Mouse (Mus musculus) limb, embryonic 10.5 days (tissue): ENCODE measurements around the gene Mob3c. TPM values are rescaled to one million over a fixed set of nuclear protein-coding genes. Genes with fewer than 3 reads are reported as not detected.

ENCODE experiments used
- DNase-seq: peaks from one replicate; pipeline ENCODE4 v3.0.0-alpha.2; 2017; ENCODE audit warnings: low spot score
- H3K27ac ChIP-seq: fragments of 300-500 bp; sonication (generic); 2 replicates; pipeline ENCODE4 v1.5.1; 2016; ENCODE audit warnings: mild to moderate bottlenecking
- H3K27me3 ChIP-seq: fragments of 300-500 bp; sonication (generic); 2 replicates; pipeline ENCODE4 v1.6.1; 2016; ENCODE audit warnings: low read depth, mild to moderate bottlenecking; ENCODE audit not compliant: poor library complexity, severe bottlenecking
- H3K36me3 ChIP-seq: fragments of 300-500 bp; sonication (generic); 2 replicates; pipeline ENCODE4 v1.6.1; 2016; ENCODE audit warnings: mild to moderate bottlenecking, moderate library complexity
- H3K4me1 ChIP-seq: fragments of 300-500 bp; sonication (generic); 2 replicates; pipeline ENCODE4 v1.6.1; 2016
- H3K4me3 ChIP-seq: fragments of 300-500 bp; sonication (generic); 2 replicates; pipeline ENCODE4 v1.5.1; 2016; ENCODE audit warnings: mild to moderate bottlenecking, moderate library complexity
- H3K9me3 ChIP-seq: fragments of 300-500 bp; sonication (generic); replicated peaks from 2 replicates; pipeline ENCODE4 v1.6.1; 2016; ENCODE audit warnings: mild to moderate bottlenecking
- WGBS: fragments of 180-500 bp; shearing (Covaris S2); methylation state at CpG from one replicate; pipeline ENCODE4 v1.1.7; 2016; 5-methylcytosine and 5-hydroxymethylcytosine counted together
- polyA plus RNA-seq: library from polyadenylated mRNA; unstranded; fragments of >200 nt; fragmentation: Nextera tagmentation; extraction: Ambion mirVana; gene quantifications from 2 replicates; pipeline ENCODE4 v1.2.1, GENCODE M21; 2016

The Mob3c gene
- polyA plus RNA-seq = 4.4 and 6.5 TPM in 2 replicates

DNA sequence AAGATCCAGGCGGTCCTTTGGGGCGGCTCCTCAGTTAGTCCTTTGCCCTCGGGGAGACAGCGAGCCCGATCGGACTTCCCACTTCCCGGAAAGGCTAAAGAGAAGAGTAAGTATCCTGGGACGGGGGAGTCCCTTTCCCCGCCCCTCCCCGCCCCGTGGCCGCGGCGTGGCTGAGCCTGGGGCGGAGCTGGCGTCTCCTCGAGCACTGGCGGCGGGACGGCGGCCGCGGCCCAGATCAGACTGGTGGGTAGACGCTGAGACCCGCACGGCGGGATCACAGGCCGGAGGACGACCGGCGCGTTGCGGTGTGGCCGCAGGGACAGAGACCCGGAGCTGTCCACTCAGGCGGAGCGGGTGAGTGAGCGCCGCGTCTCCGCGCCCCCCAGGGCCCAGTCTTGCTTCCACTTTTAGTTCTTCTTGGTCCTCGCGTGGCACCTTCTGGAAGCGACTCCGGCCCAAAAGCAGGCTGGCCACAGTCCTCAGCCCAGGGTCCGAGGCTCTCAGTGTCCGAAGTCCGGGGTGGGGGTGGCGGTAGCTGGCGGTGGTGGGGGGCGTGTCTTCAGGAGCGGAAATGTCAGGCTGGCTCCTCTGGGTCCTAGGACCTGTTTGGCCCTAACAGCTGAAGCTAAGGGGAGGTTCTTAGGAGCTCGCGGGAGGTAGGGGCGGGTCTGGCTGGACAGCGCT, at the start of gene Mob3c:
Gene Mob3c, plus strand, starts transcription at position 205 of the 684 bp plus-strand sequence.
- Histone ChIP-seq H3K27me3 (peaks cover 24% of the 10 kb centered on the region), H3K27ac (peak within 1 kb of the TSS; percentile 86)

DNA sequence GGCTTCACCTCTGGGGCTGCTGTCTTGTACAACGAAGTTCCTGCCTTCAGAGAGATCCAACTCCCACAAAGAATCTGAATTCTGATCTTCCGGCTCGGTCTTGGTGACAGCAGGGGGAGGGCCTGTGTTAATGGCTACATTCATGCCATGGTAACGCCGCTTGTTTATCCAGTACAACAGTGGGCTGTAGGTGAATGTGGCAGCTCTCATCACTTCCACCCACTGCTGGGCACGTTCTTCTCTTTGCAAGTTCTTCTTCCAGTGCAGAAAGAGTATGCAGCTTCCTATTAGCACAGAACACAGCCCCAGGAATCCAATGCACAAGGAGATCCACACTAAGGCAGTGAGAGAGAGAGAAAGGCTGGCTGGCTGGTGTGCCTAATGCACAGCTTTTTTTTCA, 47.6 kb upstream of the Mob3c start:
- Histone ChIP-seq H3K27me3 (peaks cover 6% of the 10 kb centered on the region; the same call in 1 of the 2 replicates), H3K36me3 (peaks cover 20% of the 10 kb centered on the region), H3K27ac (no peak overlapping the region), H3K4me1 (peaks cover 8% of the 10 kb centered on the region), H3K9me3 (no peaks in the 10 kb centered on the region), H3K4me3 (no peak overlapping the region)
- 58% methylated on average over 6 of the region's 6 CpGs for WGBS
- DNase-seq = no peak

More for the DNA sequence above, at the start of gene Mob3c:
- H3K36me3 ChIP-seq = peaks cover 10% of the 10 kb centered on the region
- peaks cover 23% of the 10 kb centered on the region for H3K4me1 ChIP-seq
- no peaks in the 10 kb centered on the region for H3K9me3 ChIP-seq
- H3K4me3 ChIP-seq = peak within 1 kb of the TSS; percentile 83
- WGBS = under 1% methylated on average over 55 of the region's 57 CpGs
- peak; percentile 83 for DNase-seq

DNA sequence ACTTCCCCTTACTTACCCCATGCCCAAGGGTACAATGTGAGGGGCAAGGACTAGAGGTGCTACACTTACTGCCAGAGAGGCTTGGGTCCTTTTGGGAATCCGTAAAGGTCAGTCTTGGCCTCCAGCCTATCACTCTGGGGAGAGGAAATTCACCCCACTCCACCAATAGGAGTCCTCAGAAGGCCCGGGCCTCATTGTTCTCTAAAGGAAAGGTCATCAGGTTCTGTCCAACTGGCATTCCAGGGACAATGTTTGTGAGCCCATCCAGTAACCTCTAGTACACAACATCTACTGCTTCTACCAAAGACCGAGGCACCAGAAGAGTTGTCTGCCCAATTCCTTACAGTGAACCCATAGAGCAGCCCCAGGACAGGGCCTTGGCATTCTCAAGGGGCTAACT, 47.0 kb upstream of the Mob3c start, which contains the start of gene Tex38:
Gene Tex38, minus strand, starts transcription at position 101 of the 400 bp plus-strand sequence.
- Histone ChIP-seq H3K4me1 (peaks cover 15% of the 10 kb centered on the region), H3K27ac (no peak within 1 kb of the TSS), H3K4me3 (no peak within 1 kb of the TSS), H3K36me3 (peaks cover 18% of the 10 kb centered on the region), H3K9me3 (no peaks in the 10 kb centered on the region), H3K27me3 (peaks cover 6% of the 10 kb centered on the region; the same call in 1 of the 2 replicates)
- 84% methylated on average over 3 of the region's 3 CpGs for whole genome bisulfite sequencing
- no peak for DNase-seq

DNA sequence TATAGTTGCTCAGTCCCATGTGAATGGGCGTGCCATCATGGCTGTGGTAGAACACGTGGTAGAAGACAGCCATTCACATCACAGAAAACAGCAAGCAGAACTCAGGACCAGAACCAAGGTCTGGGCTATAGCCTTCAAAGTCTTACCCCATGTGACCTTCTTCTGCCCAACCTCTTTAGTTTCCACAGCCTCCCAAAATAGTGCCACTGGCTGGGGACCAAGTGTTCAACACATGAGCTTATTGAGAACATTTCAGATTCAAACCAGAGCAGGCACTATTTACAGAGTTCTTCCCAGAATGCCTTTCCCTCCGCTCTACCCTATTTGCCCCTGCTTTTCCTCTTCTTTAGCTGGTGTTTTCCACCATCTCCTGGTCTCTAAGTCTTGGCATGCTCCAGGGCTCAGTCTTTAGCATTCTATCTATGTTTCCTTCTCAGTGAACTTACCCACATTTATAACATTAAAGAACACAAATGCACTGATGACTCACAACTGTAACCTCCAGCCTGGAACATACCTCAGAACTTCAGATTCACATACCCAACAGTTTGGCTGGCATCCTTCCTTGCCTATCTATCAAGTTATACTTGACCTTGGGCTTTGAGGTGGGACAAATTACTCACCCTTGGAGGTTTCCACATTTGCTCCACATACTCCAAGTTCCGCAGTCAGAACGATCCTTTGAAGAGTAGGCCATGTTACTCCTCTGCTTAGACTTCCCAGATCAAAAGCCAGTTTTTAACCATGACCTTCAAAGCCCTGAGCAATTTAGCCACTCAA, 45.7 kb upstream of the Mob3c start:
- H3K27ac ChIP-seq = no peak overlapping the region
- WGBS = 89% methylated on average over 5 of the region's 5 CpGs
- H3K9me3 ChIP-seq = no peaks in the 10 kb centered on the region
- H3K4me3 ChIP-seq = no peak overlapping the region
- no peak for DNase-seq
- peaks cover 15% of the 10 kb centered on the region for H3K4me1 ChIP-seq
- H3K36me3 ChIP-seq = peaks cover 9% of the 10 kb centered on the region
- peaks cover 6% of the 10 kb centered on the region; the same call in 1 of the 2 replicates for H3K27me3 ChIP-seq

DNA sequence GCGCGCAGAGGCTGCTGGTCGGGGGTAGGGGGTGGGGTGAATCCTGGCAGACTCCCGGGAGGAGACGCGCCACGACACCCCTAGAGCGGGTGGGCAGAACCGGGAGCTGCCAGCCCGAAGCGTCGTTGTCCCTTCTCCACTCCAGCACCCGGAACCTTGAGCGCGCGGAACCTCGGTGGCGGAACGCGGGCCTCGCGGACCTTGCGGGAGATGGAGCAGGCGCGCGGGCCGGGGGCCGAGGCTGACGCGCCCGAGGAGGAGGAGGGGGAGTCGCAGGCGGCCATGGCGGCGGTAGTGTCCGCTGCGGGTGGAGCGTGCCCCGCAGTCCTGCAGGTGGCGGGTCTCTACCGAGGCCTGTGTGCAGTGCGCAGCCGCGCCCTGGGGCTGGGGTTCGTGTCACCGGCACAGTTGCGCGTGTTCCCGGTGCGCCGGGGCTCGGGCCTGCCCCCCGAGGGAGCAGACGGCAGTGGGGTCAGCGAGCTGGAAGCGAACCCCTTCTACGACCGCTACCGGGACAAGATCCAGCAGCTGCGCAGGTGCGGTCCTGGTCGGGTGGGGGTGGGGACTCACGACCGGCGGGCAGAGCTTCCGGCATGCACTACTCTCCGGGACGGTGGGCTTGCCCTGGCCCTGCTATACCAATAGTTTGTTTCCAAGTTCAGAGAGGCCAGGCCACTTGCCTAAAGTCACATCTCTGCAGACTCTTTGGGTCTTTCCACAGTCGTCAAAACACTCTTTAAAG, 43.0 kb upstream of the Mob3c start, which contains the start of gene Atpaf1:
Gene Atpaf1, plus strand, starts transcription at position 44 of the 742 bp plus-strand sequence.
- H3K4me1 ChIP-seq = peaks cover 15% of the 10 kb centered on the region
- peaks cover 23% of the 10 kb centered on the region for H3K36me3 ChIP-seq
- peak within 1 kb of the TSS; percentile 93 for H3K27ac ChIP-seq
- peaks cover 6% of the 10 kb centered on the region; the same call in 1 of the 2 replicates for H3K27me3 ChIP-seq
- peak within 1 kb of the TSS; percentile 89 for H3K4me3 ChIP-seq
- H3K9me3 ChIP-seq = no peaks in the 10 kb centered on the region
- under 1% methylated on average over 67 of the region's 69 CpGs for WGBS
- DNase-seq = peak; percentile 82

DNA sequence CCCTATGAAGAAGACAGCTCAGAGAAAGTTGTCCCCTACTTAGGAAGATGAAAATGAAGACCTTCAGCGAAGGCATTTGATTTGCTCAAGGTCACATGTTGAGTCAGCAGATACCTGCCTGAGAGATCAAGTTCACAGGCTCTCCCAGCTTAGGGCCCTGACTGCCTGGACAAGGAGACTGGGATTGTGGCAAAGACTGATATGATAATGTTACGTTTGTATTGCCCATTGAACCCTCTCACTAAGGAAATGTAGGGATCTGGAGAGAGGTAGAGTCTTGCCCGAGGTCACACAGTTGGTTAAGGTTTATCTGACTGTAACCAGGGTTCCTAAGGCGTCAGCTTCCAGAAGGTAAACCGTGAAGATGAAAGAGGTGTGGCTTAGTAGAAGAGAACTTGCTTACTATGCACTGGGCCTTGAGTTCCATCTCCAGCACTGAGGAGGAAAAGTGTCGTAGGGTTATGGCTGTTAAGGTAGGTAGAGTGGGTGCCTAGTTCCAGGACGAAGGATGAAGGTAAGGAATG, 42.3 kb upstream of the Mob3c start:
- peaks cover 6% of the 10 kb centered on the region; the same call in 1 of the 2 replicates for H3K27me3 ChIP-seq
- H3K27ac ChIP-seq = peak overlapping the region; percentile 93
- H3K9me3 ChIP-seq = no peaks in the 10 kb centered on the region
- H3K4me3 ChIP-seq = peak overlapping the region; percentile 89
- WGBS = 64% methylated on average over 7 of the region's 7 CpGs
- peaks cover 15% of the 10 kb centered on the region for H3K4me1 ChIP-seq
- DNase-seq = no peak
- peaks cover 30% of the 10 kb centered on the region for H3K36me3 ChIP-seq

DNA sequence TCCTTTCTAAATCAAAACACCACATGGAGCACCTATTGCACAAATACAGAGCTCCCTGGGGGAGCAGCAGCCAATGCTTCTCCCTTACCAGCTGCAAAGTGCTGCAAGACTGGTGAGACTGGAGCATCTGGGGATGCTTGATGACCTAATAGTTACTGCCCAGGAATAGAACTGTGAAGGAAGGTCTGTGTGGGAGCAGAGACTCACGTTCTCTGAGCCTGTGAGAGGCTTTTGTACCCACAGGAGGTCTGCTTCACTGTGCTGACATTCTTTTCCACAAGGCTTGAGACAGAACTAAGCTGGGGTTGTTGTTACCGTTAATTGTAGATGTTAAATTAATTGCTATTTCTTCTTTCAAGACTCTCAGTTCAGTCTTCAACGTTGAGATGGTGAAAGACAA, 37.0 kb upstream of the Mob3c start:
- no peaks in the 10 kb centered on the region for H3K9me3 ChIP-seq
- H3K4me1 ChIP-seq = peaks cover 11% of the 10 kb centered on the region
- H3K4me3 ChIP-seq = no peak overlapping the region
- no peak overlapping the region for H3K27ac ChIP-seq
- peaks cover 62% of the 10 kb centered on the region for H3K36me3 ChIP-seq
- WGBS = 84% methylated on average over 3 of the region's 3 CpGs
- H3K27me3 ChIP-seq = no peaks in the 10 kb centered on the region
- no peak for DNase-seq

DNA sequence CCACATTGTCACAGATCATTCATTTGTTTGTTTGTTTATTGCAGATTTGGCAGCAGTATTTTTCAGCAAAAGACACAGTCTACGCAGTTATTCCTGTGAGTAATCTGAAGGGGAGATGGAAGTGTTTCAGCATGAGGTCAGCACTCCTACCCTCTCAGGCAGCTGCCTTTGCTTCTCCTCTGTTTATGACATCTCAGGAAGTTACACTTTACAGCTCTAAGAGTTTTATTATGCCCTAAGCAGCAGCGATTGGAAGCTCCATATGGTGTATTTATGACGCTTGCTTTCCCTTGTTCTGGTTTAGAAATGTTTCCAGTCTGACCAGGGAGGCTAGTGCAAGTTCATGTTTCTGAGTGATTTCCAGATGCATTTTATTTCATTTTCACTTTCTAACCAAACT, 32.5 kb upstream of the Mob3c start:
- no peak overlapping the region for H3K4me3 ChIP-seq
- no peak for DNase-seq
- WGBS = 65% methylated on average over 3 of the region's 3 CpGs
- H3K27me3 ChIP-seq = no peaks in the 10 kb centered on the region
- H3K9me3 ChIP-seq = no peaks in the 10 kb centered on the region
- no peak overlapping the region; the same call in 1 of the 2 replicates for H3K27ac ChIP-seq
- H3K4me1 ChIP-seq = peaks cover 10% of the 10 kb centered on the region; the same call in 1 of the 2 replicates
- H3K36me3 ChIP-seq = peaks cover 78% of the 10 kb centered on the region

DNA sequence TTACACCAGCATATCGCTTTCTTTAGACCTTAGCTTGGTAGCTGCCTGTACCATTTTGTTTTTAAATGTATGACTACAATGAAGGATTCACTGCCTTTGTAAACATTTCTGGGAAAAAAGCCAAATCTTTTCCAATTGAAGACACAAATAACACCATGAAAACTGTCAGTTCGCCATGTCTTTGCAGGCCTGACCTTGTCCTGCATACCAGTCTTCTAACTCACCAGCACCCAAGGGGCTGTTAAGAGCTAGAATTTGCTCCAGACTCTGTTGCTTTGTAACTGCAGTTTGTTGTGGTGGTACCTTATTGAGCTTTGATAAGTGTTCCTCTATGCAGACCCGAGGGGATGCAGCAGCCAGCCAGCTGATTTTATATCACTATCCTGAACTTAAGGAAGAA, 27.9 kb upstream of the Mob3c start:
- Histone ChIP-seq H3K9me3 (no peaks in the 10 kb centered on the region), H3K27me3 (no peaks in the 10 kb centered on the region), H3K36me3 (peaks cover 70% of the 10 kb centered on the region), H3K27ac (no peak overlapping the region), H3K4me3 (no peak overlapping the region), H3K4me1 (peaks cover 7% of the 10 kb centered on the region; the same call in 1 of the 2 replicates)
- 95% methylated on average over 3 of the region's 3 CpGs for WGBS
- DNase-seq = no peak

DNA sequence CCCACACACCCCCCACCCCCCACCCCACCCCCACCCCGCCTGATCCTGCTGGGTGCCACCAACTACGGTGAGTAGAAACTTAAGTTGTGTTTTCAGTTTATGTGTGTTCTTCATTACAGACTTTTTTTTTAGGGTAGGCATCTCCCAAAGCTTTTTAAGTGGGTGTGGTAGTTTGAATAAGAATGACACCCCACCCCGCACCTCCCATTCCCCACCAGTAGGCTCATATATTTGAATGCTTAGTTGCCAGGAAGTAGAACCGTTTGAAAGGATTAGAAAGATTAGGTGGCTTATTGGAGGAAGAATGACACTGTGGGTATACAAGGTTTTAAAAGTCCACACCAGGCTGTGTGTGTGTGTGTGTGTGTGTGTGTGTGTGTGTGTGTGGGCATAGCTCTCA, 15.6 kb upstream of the Mob3c start:
- WGBS = 95% methylated on average over 4 of the region's 4 CpGs
- H3K27me3 ChIP-seq = no peaks in the 10 kb centered on the region
- no peaks in the 10 kb centered on the region for H3K9me3 ChIP-seq
- no peak overlapping the region for H3K4me3 ChIP-seq
- H3K4me1 ChIP-seq = no peaks in the 10 kb centered on the region
- DNase-seq = no peak
- no peak overlapping the region for H3K27ac ChIP-seq
- peaks cover 46% of the 10 kb centered on the region for H3K36me3 ChIP-seq

DNA sequence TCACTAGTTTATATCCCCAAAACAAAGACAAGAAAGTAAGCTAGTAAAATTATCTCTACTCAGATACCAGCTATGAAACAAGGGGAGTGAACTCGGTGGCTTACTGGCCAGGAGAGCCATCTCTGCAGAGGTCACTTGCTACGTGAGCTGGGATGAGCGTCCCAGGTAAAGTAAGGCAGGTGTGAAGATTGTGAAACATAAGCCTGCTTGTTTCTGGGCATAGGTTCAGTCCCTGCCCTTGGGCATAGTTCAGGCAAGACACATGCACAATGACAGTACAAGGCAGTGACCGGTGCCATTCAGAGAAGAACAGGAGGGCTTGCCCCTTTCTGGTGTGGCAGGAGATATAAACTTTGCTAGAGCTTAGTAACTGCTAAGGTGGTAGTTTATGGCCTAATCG, 12.3 kb upstream of the Mob3c start:
- no peaks in the 10 kb centered on the region for H3K27me3 ChIP-seq
- 94% methylated on average over 5 of the region's 5 CpGs for WGBS
- no peaks in the 10 kb centered on the region for H3K4me1 ChIP-seq
- H3K27ac ChIP-seq = no peak overlapping the region
- H3K4me3 ChIP-seq = no peak overlapping the region
- H3K36me3 ChIP-seq = peaks cover 40% of the 10 kb centered on the region
- no peak for DNase-seq
- no peaks in the 10 kb centered on the region for H3K9me3 ChIP-seq

DNA sequence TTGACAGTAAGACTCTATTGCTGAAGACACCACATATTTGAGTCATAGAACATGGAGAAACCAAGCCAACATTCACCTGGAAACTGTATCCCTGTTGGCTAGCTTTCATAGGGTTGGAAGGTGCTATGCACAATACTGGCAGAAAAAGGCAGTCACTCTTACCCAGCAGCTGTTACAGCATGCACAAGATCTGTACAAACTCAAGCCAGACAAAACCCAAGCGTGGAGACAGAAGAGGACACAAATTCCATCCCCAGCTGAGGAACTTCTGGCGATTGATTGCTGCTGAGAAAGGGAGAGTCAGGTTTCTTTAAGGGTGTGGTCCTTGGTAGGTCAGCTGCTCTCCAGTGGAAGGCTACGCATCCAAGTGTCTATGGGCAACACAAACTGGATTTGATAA, 7.7 kb upstream of the Mob3c start:
- H3K9me3 ChIP-seq = no peaks in the 10 kb centered on the region
- DNase-seq = peak; percentile 17
- WGBS = 70% methylated on average over 3 of the region's 3 CpGs
- H3K36me3 ChIP-seq = peaks cover 6% of the 10 kb centered on the region; the same call in 1 of the 2 replicates
- H3K27ac ChIP-seq = no peak overlapping the region
- no peak overlapping the region for H3K4me3 ChIP-seq
- no peaks in the 10 kb centered on the region for H3K27me3 ChIP-seq
- H3K4me1 ChIP-seq = peaks cover 7% of the 10 kb centered on the region
